Mouse (Mus musculus) cerebellum, adult 11 months (tissue): Measurements from ENCODE around the gene Sp100.

Experiments
- DNase-seq: peaks from one replicate; pipeline ENCODE4 v3.0.0; 2022

Sp100 gene

DNA sequence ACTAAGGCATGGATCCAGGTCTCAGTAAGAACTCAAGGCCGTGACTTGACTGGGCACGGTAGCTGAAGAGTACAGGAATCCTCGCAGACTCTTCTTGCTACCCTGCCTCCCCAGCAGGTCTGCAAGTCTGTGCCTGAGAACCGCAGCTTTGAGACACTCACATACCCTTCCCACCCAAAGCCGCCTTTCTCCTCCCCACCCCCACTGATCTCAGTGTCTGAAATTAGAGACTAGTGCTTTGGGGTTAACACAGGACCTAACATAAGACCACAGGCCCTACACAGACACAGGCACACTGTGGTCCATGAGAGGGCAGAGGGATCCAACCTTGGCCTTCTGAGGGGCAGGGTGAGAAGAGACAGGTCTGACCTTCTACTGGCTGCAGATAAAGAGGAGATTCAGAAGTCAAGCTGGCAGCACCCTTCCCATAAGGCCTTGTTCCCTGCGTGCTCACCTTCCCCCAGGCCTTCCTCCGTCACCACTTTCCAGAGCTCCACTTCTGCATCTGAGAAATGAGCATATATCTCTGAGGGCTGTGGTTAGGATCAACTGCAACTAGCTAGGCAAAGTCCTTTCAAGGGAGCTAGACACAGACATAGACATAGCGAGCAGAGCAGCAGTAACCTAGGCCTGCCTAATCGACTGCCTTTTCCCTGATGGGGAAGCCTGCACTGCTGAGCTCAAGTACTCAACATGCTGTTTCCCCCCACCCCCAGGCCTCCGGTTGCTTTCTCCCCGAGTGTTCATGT, 102.3 kb downstream of the Sp100 start:
- no peak for DNase-seq

DNA sequence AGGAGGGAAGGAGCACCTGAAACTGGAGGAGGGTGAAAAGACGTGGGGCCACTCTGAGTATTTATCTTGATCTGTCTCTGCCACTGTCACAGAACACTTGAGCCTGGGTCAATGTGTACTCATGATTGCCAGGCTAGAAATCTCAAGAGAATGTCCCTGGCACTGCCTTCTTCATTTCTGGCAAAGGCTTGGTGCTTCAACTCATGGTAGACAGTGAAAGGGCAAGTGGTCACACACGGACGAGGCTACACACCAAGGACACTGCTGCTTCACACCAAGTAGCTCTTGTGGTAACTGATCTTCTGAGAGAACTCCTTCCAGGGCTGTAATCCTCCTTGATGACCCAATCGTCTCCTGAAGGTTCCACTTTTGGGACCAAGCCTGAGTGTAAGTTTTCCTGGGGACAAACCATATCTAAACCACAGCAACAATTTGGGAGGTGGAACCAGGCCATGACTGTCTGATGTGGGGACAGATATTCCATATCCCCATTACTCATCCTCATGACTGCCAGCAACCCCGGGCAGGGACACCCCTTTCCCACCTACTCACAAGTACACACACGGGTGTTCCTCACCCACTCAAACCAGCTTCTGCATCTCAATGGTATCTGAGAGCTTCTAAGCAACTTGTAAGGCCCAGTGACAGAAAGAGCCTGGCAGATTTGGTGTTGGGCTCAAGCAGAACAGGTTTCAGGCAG, 107.9 kb downstream of the Sp100 start:
- no peak for DNase-seq

DNA sequence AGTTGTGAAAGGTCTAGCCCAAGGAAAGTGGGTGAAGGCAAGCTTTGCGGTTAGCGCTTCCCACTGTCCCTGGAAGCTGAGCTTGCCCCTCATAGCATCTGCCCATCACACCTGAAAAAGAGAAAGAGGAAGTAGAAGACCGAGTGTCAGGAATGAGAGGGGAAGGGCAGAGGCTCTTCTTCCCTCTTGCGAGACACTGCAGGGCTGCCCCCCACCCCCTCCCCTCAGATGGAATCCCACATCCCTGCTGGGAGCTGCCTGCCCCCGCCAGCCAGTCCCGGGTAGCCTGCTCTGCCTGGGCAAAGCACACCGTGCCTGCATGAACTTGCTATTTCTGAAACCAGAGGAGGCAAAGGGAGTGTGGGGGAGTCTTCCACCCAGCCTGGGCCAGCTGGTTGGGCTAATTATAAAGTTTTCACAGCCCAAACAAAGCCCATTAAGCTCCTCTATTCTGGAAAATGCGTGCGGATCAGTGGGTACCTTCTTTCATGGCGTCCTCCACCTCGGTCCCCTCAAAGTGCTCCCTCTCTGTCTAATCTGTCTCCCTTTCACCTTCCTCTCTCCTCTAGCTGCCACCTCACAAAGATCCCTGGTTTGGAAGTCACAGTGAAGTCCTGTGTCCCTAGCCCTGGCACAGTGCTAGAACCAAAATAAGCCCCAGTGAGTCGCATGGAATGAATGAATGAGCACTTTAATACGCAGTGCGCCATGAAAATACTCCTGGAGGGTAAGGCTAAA, 108.6 kb downstream of the Sp100 start:
- DNase-seq, result no peak

DNA sequence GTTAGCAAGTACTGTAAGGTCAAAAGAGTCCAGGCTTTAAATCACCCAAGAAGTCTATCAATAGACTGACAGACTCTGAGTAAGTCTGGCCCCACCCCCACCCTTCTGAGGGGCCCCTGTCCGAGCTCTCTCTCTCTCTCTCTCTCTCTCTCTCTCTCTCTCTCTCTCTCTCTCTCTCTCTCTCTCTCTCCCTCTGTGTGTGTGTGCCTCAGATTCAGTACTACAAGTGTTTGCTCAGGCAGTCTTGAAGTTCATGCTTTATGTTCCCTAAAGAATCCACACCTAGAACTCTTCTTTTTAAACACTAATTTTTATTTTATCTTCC, 109.1 kb downstream of the Sp100 start:
- no peak for DNase-seq
